17 mouse cellular contexts compared by ENCODE assay signal in genomic region chr11:16986550-16987187, GRCm38 (mm10).
"Had no signal": no experiment of that assay in that cellular context is flagged by ENCODE, and none has a peak within 500 bp of the region (broad histone marks: within the 10 kb centered on the region; RNA-seq: fewer than 3 reads in every experiment).

No protein-coding gene starts in this region.

- H3K9me3 ChIP-seq: midbrain, embryonic 10.5 days; midbrain, embryonic 12.5 days; midbrain, embryonic 15.5 days; neural tube, embryonic 12.5 days; stomach, embryonic 15.5 days had no signal

- H3K9ac ChIP-seq: liver, embryonic 14.5 days; lung, embryonic 14.5 days; midbrain, embryonic 12.5 days; midbrain, embryonic 15.5 days; neural tube, embryonic 12.5 days; stomach, embryonic 15.5 days had no signal

- H3K27me3 ChIP-seq: midbrain, embryonic 12.5 days; midbrain, embryonic 15.5 days; neural tube, embryonic 12.5 days; stomach, embryonic 15.5 days had no signal

- H3K36me3 ChIP-seq: midbrain, embryonic 10.5 days; midbrain, embryonic 12.5 days; neural tube, embryonic 12.5 days; stomach, embryonic 15.5 days had no signal

- H3K27ac ChIP-seq: liver, embryonic 14.5 days; midbrain, embryonic 10.5 days; midbrain, embryonic 12.5 days; midbrain, embryonic 15.5 days; neural tube, embryonic 12.5 days; stomach, embryonic 15.5 days; stomach, postnatal 0 days had no signal

- H3K4me1 ChIP-seq: midbrain, embryonic 10.5 days; midbrain, embryonic 12.5 days; midbrain, embryonic 15.5 days; neural tube, embryonic 12.5 days; stomach, embryonic 15.5 days had no signal

- ATAC-seq: midbrain, embryonic 15.5 days had no signal

- DNase-seq: lung, adult 18-20 months; lung, embryonic 14.5 days; lung, postnatal 10 days; lung, postnatal 4 days; right cerebral cortex, postnatal 25 days; right cerebral cortex, postnatal 4 days; spleen, adult 18-20 months; thymus, adult 2 months; thymus, postnatal 25 days; thymus, postnatal 4 days had no signal

- H3K4me3 ChIP-seq: midbrain, embryonic 10.5 days; midbrain, embryonic 12.5 days; midbrain, embryonic 15.5 days; neural tube, embryonic 12.5 days; stomach, embryonic 15.5 days had no signal

- H3K4me2 ChIP-seq: lung, embryonic 14.5 days; midbrain, embryonic 12.5 days; midbrain, embryonic 15.5 days; neural tube, embryonic 12.5 days; stomach, embryonic 15.5 days had no signal
